Mouse (Mus musculus) embryonic facial prominence, embryonic 13.5 days (tissue): ENCODE results near the gene Fgfr2. TPM values are rescaled to one million over a fixed set of nuclear protein-coding genes. Genes with fewer than 3 reads are reported as not detected.

Experiments used
- ATAC-seq: fragments of 200-750 bp; cut with Nextera tagmentation; 2 replicates; pipeline ENCODE4 v1.8.0; 2017; ENCODE audit warnings: low read depth; ENCODE audit not compliant: insufficient number of reproducible peaks, insufficient read depth, low FRiP score, low TSS enrichment
- H3K27ac ChIP-seq: fragments of 300-500 bp; sonication (generic); 2 replicates; pipeline ENCODE4 v1.5.1; 2015; ENCODE audit warnings: moderate library complexity, mild to moderate bottlenecking, inconsistent platforms
- H3K27me3 ChIP-seq: fragments of 300-500 bp; sonication (generic); 2 replicates; pipeline ENCODE4 v1.6.1; 2015; ENCODE audit warnings: mild to moderate bottlenecking, inconsistent platforms
- H3K36me3 ChIP-seq: fragments of 300-500 bp; sonication (generic); 2 replicates; pipeline ENCODE4 v1.6.1; 2015; ENCODE audit warnings: mild to moderate bottlenecking, inconsistent platforms
- H3K4me1 ChIP-seq: fragments of 300-500 bp; sonication (generic); 2 replicates; pipeline ENCODE4 v1.6.1; 2015; ENCODE audit warnings: inconsistent platforms
- H3K4me2 ChIP-seq: fragments of 300-500 bp; sonication (generic); 2 replicates; pipeline ENCODE4 v1.6.1; 2015; ENCODE audit warnings: moderate library complexity, mild to moderate bottlenecking, inconsistent platforms
- H3K4me3 ChIP-seq: fragments of 300-500 bp; sonication (generic); 2 replicates; pipeline ENCODE4 v1.5.1; 2015; ENCODE audit warnings: mild to moderate bottlenecking, inconsistent platforms
- H3K9ac ChIP-seq: fragments of 300-500 bp; sonication (generic); 2 replicates; pipeline ENCODE4 v1.6.1; 2015; ENCODE audit warnings: mild to moderate bottlenecking, inconsistent platforms
- H3K9me3 ChIP-seq: fragments of 300-500 bp; sonication (generic); 2 replicates; pipeline ENCODE4 v1.6.1; 2016; ENCODE audit warnings: inconsistent platforms
- WGBS: fragments of 180-500 bp; shearing (Covaris S2); methylation state at CpG from one replicate; pipeline ENCODE4 v1.1.7; 2015; ENCODE audit warnings: mixed read lengths; 5-methylcytosine and 5-hydroxymethylcytosine counted together
- polyA plus RNA-seq: library from polyadenylated mRNA; unstranded; fragments of >200 nt; fragmentation: Nextera tagmentation; extraction: Ambion mirVana; gene quantifications from 2 replicates; pipeline ENCODE4 v1.2.1, GENCODE M21; 2015

Fgfr2 gene
- polyA plus RNA-seq, 1 experiment from 2014 or later, result 174 TPM

- no peak overlapping the region for H3K27ac ChIP-seq
- WGBS, result 56% methylated on average over 5 of the region's 5 CpGs
- ATAC-seq, result no peak
- no peak overlapping the region for H3K4me3 ChIP-seq
- no peaks in the 10 kb centered on the region for H3K36me3 ChIP-seq
- H3K9me3 ChIP-seq, result 0 out of 2 replicates have a peak, but pooled peaks cover 4% of the 10 kb centered on the region
- H3K4me2 ChIP-seq, result no peak overlapping the region
- H3K4me1 ChIP-seq, result peaks cover 17% of the 10 kb centered on the region
- no peaks in the 10 kb centered on the region for H3K27me3 ChIP-seq
- no peak overlapping the region for H3K9ac ChIP-seq
Observed at GRCm38 (mm10) chr7:132183892-132184404, 939.2 kb downstream of the Fgfr2 start.

GRCm38 (mm10) chr7:132181586-132182198, 941.5 kb downstream of the Fgfr2 start:
- H3K27me3 ChIP-seq, result no peaks in the 10 kb centered on the region
- H3K9ac ChIP-seq, result no peak overlapping the region
- H3K4me2 ChIP-seq, result no peak overlapping the region
- WGBS, result 87% methylated on average over 4 of the region's 4 CpGs
- 0 out of 2 replicates have a peak, but pooled peaks cover 4% of the 10 kb centered on the region for H3K9me3 ChIP-seq
- H3K4me1 ChIP-seq, result peaks cover 2% of the 10 kb centered on the region
- no peak overlapping the region for H3K4me3 ChIP-seq
- H3K27ac ChIP-seq, result no peak overlapping the region
- ATAC-seq, result no peak
- H3K36me3 ChIP-seq, result no peaks in the 10 kb centered on the region

DNA sequence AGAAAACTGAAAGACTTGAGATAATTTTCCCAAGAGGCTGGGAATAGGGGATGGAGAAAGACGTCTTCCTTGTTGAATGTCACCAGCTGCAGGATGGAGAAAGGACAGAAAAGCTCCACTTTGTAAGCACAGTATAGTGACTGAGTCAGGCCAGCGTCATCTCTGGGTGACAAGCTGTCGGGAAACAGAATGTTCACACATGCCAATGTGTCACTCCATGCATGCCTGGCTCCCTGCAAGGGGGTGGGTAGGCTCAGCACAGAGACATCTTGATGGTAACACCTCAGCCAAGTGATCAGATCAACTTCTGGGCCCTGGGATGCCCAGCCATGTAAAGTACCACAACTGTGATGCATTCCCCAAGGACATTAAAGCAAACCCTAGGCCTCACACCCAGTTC, 942.1 kb downstream of the Fgfr2 start:
- 0 out of 2 replicates have a peak, but pooled peaks cover 4% of the 10 kb centered on the region for H3K9me3 ChIP-seq

GRCm38 (mm10) chr7:132179049-132179448, 944.1 kb downstream of the Fgfr2 start:
- Histone ChIP-seq H3K4me1 (no peaks in the 10 kb centered on the region), H3K36me3 (no peaks in the 10 kb centered on the region), H3K9ac (no peak overlapping the region), H3K4me2 (no peak overlapping the region), H3K9me3 (0 out of 2 replicates have a peak, but pooled peaks cover 4% of the 10 kb centered on the region), H3K27ac (no peak overlapping the region), H3K27me3 (no peaks in the 10 kb centered on the region), H3K4me3 (no peak overlapping the region)
- ATAC-seq, result no peak
- WGBS, result 35% methylated on average over 1 of the region's 1 CpGs

More for the DNA sequence above, 942.1 kb downstream of the Fgfr2 start:
- WGBS, result 83% methylated on average over 3 of the region's 3 CpGs
- no peaks in the 10 kb centered on the region for H3K36me3 ChIP-seq
- H3K4me3 ChIP-seq, result no peak overlapping the region
- H3K4me2 ChIP-seq, result no peak overlapping the region
- no peak for ATAC-seq
- no peak overlapping the region for H3K9ac ChIP-seq
- H3K4me1 ChIP-seq, result no peaks in the 10 kb centered on the region
- H3K27ac ChIP-seq, result no peak overlapping the region
- no peaks in the 10 kb centered on the region for H3K27me3 ChIP-seq

- H3K4me1 ChIP-seq, result peaks cover 7% of the 10 kb centered on the region
- ATAC-seq, result no peak
- 77% methylated on average over 5 of the region's 5 CpGs for WGBS
- no peak overlapping the region for H3K9ac ChIP-seq
- no peak overlapping the region for H3K4me3 ChIP-seq
- H3K27me3 ChIP-seq, result no peaks in the 10 kb centered on the region
- H3K27ac ChIP-seq, result no peak overlapping the region
- no peak overlapping the region for H3K4me2 ChIP-seq
- H3K9me3 ChIP-seq, result no peaks in the 10 kb centered on the region
- no peaks in the 10 kb centered on the region for H3K36me3 ChIP-seq
Observed at GRCm38 (mm10) chr7:132174787-132175186, 948.4 kb downstream of the Fgfr2 start.

GRCm38 (mm10) chr7:132174296-132174695, 948.9 kb downstream of the Fgfr2 start:
- H3K4me1 ChIP-seq, result peaks cover 12% of the 10 kb centered on the region
- no peaks in the 10 kb centered on the region for H3K27me3 ChIP-seq
- ATAC-seq, result no peak
- no peak overlapping the region for H3K4me2 ChIP-seq
- H3K36me3 ChIP-seq, result no peaks in the 10 kb centered on the region
- WGBS, result 84% methylated on average over 2 of the region's 2 CpGs
- H3K9me3 ChIP-seq, result no peaks in the 10 kb centered on the region
- no peak overlapping the region for H3K9ac ChIP-seq
- no peak overlapping the region for H3K27ac ChIP-seq
- no peak overlapping the region for H3K4me3 ChIP-seq

GRCm38 (mm10) chr7:132172220-132172619, 950.9 kb downstream of the Fgfr2 start:
- Histone ChIP-seq H3K4me3 (no peak overlapping the region), H3K4me2 (no peak overlapping the region), H3K9me3 (no peaks in the 10 kb centered on the region), H3K36me3 (no peaks in the 10 kb centered on the region), H3K27me3 (no peaks in the 10 kb centered on the region), H3K27ac (no peak overlapping the region), H3K9ac (no peak overlapping the region), H3K4me1 (peaks cover 18% of the 10 kb centered on the region)
- WGBS, result 73% methylated on average over 5 of the region's 5 CpGs
- no peak for ATAC-seq

DNA sequence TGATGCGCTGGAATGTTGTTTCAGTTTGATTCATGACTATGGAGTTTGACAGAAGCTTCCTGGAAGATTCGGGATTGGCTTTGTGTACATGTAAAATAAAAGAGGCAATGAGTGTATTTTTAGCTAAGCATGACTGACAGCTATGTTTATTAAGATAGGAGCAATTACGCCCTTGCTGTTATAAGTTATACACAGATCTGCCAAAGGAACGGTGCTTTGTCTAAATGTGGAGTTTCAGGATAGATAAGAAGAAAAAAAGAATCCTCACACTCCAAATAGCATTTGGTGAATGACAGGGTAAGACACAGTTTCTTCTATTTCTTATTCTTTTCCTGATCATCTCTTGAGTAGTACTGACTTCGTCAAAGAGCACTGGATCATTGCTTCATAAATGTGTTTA, 951.4 kb downstream of the Fgfr2 start:
- H3K27me3 ChIP-seq, result no peaks in the 10 kb centered on the region
- ATAC-seq, result no peak

DNA sequence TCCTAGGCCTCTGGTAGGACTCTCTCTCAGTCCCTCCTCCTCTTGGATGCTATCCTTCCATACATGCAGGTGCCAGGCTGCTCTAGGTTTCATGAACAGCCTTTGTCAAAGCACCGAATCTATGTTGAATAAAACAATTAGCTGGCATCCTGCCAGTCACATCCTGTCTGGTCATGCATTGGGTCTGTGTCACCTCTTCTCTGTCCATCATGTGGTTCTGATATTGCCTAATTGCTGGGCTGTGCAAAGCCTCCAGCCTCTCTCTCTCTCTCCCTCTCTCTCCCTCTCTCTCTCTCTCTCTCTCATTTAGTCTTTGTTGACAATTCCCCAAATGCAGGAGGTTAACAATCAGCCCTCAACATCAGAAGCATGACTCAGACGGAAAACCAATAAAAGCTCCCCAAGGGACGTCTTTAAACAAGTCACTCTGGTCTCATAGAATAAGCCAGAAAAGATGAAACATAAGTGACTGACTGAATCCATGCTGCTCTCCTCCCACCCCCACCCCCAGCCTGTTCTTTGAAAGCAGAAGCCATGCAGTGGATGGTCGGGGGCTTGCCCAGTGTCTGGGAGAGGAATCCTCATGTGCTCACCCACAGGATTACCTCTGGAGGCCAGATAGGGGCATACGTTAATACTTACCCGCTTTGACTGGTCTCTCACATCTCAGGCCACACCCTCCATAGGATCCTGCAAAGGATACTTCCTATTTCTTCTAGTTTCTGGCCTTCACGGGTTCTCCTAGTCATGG, 953.6 kb downstream of the Fgfr2 start:
- H3K9ac ChIP-seq, result no peak overlapping the region
- H3K9me3 ChIP-seq, result no peaks in the 10 kb centered on the region
- WGBS, result 28% methylated on average over 7 of the region's 7 CpGs
- H3K27ac ChIP-seq, result no peak overlapping the region
- H3K27me3 ChIP-seq, result no peaks in the 10 kb centered on the region
- H3K4me3 ChIP-seq, result no peak overlapping the region
- H3K36me3 ChIP-seq, result no peaks in the 10 kb centered on the region
- peaks cover 24% of the 10 kb centered on the region for H3K4me1 ChIP-seq
- ATAC-seq, result no peak; the same call in 1 of the 2 replicates
- H3K4me2 ChIP-seq, result no peak overlapping the region

More for the DNA sequence above, 951.4 kb downstream of the Fgfr2 start:
- Histone ChIP-seq H3K4me1 (peaks cover 19% of the 10 kb centered on the region), H3K4me2 (no peak overlapping the region), H3K9ac (no peak overlapping the region), H3K36me3 (no peaks in the 10 kb centered on the region), H3K4me3 (no peak overlapping the region), H3K27ac (no peak overlapping the region), H3K9me3 (no peaks in the 10 kb centered on the region)
- WGBS, result 77% methylated on average over 5 of the region's 5 CpGs

GRCm38 (mm10) chr7:132167239-132167638, 955.9 kb downstream of the Fgfr2 start:
- Histone ChIP-seq H3K4me2 (no peak overlapping the region), H3K27ac (no peak overlapping the region), H3K9me3 (no peaks in the 10 kb centered on the region), H3K27me3 (no peaks in the 10 kb centered on the region), H3K9ac (no peak overlapping the region), H3K4me3 (no peak overlapping the region), H3K36me3 (no peaks in the 10 kb centered on the region), H3K4me1 (peaks cover 22% of the 10 kb centered on the region)
- ATAC-seq, result no peak
- 66% methylated on average over 4 of the region's 4 CpGs for WGBS

GRCm38 (mm10) chr7:132162254-132162653, 960.9 kb downstream of the Fgfr2 start:
- H3K9ac ChIP-seq, result no peak overlapping the region
- no peaks in the 10 kb centered on the region for H3K9me3 ChIP-seq
- H3K27ac ChIP-seq, result no peak overlapping the region
- no peak for ATAC-seq
- 0 out of 2 replicates have a peak, but pooled peaks cover 6% of the 10 kb centered on the region for H3K4me1 ChIP-seq
- no peak overlapping the region for H3K4me2 ChIP-seq
- no peak overlapping the region for H3K4me3 ChIP-seq
- 77% methylated on average over 3 of the region's 3 CpGs for WGBS
- H3K27me3 ChIP-seq, result no peaks in the 10 kb centered on the region
- H3K36me3 ChIP-seq, result no peaks in the 10 kb centered on the region
